ENCODE assay signal across 12 mouse cellular contexts in genomic region chr5:51041541-51042217, GRCm38 (mm10).
DNase-seq lines count a peak whose midpoint lies in the region; ATAC-seq lines count a peak whose summit lies in the region.
"Had no signal": no experiment of that assay in that cellular context is flagged by ENCODE, and none has a peak within 500 bp of the region (broad histone marks: within the 10 kb centered on the region; RNA-seq: fewer than 3 reads in every experiment).

No protein-coding gene starts in this region.

- no peak overlapping the region for H3K4me2 ChIP-seq in kidney, embryonic 15.5 days
- no peak overlapping the region for H3K4me2 ChIP-seq in kidney, embryonic 16.5 days (replicated peaks; ENCODE audit: low read depth, low read length)
- H3K4me2 ChIP-seq: heart, embryonic 15.5 days had no signal

- no peak overlapping the region for H3K4me3 ChIP-seq in kidney, embryonic 15.5 days (replicated peaks)
- no peak overlapping the region for H3K4me3 ChIP-seq in kidney, embryonic 16.5 days (ENCODE audit: low read length)
- H3K4me3 ChIP-seq: erythroblast, embryonic 14.5 days; heart, embryonic 15.5 days had no signal

- H3K36me3 ChIP-seq in kidney, embryonic 15.5 days: no peaks in the 10 kb centered on the region
- no peaks in the 10 kb centered on the region for H3K36me3 ChIP-seq in kidney, embryonic 16.5 days (ENCODE audit: insufficient read depth, low read length)
- H3K36me3 ChIP-seq: heart, embryonic 15.5 days had no signal

- H3K9me3 ChIP-seq in kidney, embryonic 15.5 days (replicated peaks): no peaks in the 10 kb centered on the region
- H3K9me3 ChIP-seq in kidney, embryonic 16.5 days (ENCODE audit: low read length): no peaks in the 10 kb centered on the region
- H3K9me3 ChIP-seq: heart, embryonic 15.5 days had no signal

- no peak overlapping the region for H3K9ac ChIP-seq in kidney, embryonic 15.5 days
- H3K9ac ChIP-seq in kidney, embryonic 16.5 days (replicated peaks; ENCODE audit: low read length): no peak overlapping the region
- H3K9ac ChIP-seq: heart, embryonic 15.5 days had no signal

- 87% methylated on average over 6 of the region's 6 CpGs for WGBS in kidney, embryonic 15.5 days
- 81% methylated on average over 6 of the region's 6 CpGs for WGBS in kidney, embryonic 16.5 days

- ATAC-seq in kidney, embryonic 15.5 days (replicated peaks; ENCODE audit: low FRiP score): no peak
- ATAC-seq in kidney, embryonic 16.5 days (ENCODE audit: low FRiP score, low TSS enrichment): no peak
- ATAC-seq: hindbrain, postnatal 0 days had no signal

- H3K4me1 ChIP-seq in kidney, embryonic 15.5 days: no peaks in the 10 kb centered on the region
- no peaks in the 10 kb centered on the region for H3K4me1 ChIP-seq in kidney, embryonic 16.5 days (ENCODE audit: insufficient read depth, low read length)

- DNase-seq in kidney, adult 11 months: peak; percentile 54
- DNase-seq in adrenal gland, postnatal 14 days: peak; percentile 42
- peak; percentile 21 for DNase-seq in urinary bladder, postnatal 25 days (ENCODE audit: low spot score)
- DNase-seq in left cerebral cortex, adult 8-10 months (ENCODE audit: low spot score in 2 of 2): no peak
- DNase-seq in thymus, postnatal 10 days (ENCODE audit: low spot score in 2 of 2): no peak
- DNase-seq in frontal cortex, postnatal 10 days (ENCODE audit: low spot score in 2 of 2): no peak
- DNase-seq: lung, adult 18-20 months had no signal

- H3K27ac ChIP-seq in kidney, embryonic 15.5 days: no peak overlapping the region
- peak overlapping the region; percentile 82 for H3K27ac ChIP-seq in kidney, embryonic 16.5 days (ENCODE audit: low read length)
- H3K27ac ChIP-seq: heart, embryonic 15.5 days; hindbrain, postnatal 0 days had no signal

- H3K27me3 ChIP-seq in kidney, embryonic 15.5 days: no peaks in the 10 kb centered on the region
- no peaks in the 10 kb centered on the region for H3K27me3 ChIP-seq in kidney, embryonic 16.5 days (ENCODE audit: insufficient read depth, low read length)
- H3K27me3 ChIP-seq: heart, embryonic 15.5 days had no signal

Comparison
In these comparisons a context has a peak if more than half of its experiments do, and no peak if none do; other contexts are left out.
1. DNase-seq: peak in kidney, adult 11 months (single experiment), adrenal gland, postnatal 14 days (single experiment) and urinary bladder, postnatal 25 days (single experiment); none in left cerebral cortex, adult 8-10 months (0 of 2), thymus, postnatal 10 days (0 of 2) and frontal cortex, postnatal 10 days (0 of 2).